In genomic region chr1:57377376-57378341, GRCm38 (mm10) we compare ENCODE assay signal across 8 mouse cellular contexts. TPM values are rescaled to one million over a fixed set of nuclear protein-coding genes. Genes with fewer than 3 reads are reported as not detected.
A peak's percentile ranks its signal among the peaks of the same experiment; 100 is the strongest.
DNase-seq lines count a peak whose midpoint lies in the region; ATAC-seq lines count a peak whose summit lies in the region.

Gene 1700066M21Rik (plus strand): TSS chr1:57377620.

- H3K27ac ChIP-seq in hindbrain, embryonic 14.5 days: peak within 1 kb of the TSS; percentile 88

- peak within 1 kb of the TSS; percentile 89 for H3K4me2 ChIP-seq in hindbrain, embryonic 14.5 days (replicated peaks)

- no peaks in the 10 kb centered on the region for H3K27me3 ChIP-seq in hindbrain, embryonic 14.5 days (ENCODE audit: control insufficient read depth, insufficient read depth, low read length)

- H3K36me3 ChIP-seq in hindbrain, embryonic 14.5 days (replicated peaks; ENCODE audit: control insufficient read depth, insufficient read depth): no peaks in the 10 kb centered on the region

- ATAC-seq in hindbrain, embryonic 14.5 days (ENCODE audit: low FRiP score): peak; percentile 97

- DNase-seq in NIH3T3 (ENCODE audit: low read depth): peak; percentile 98
- peak; percentile 98 to 99 for DNase-seq in cerebellum, postnatal 10 days
- DNase-seq in frontal cortex, postnatal 14 days (ENCODE audit: low spot score in 2 of 2): peak; percentile 84 to 93
- DNase-seq in hindbrain, embryonic 14.5 days (ENCODE audit: low spot score): peak; percentile 92
- peak; percentile 94 to 95 for DNase-seq in layer of hippocampus, postnatal 36 days
- peak; percentile 97 for DNase-seq in lung, postnatal 36 days
- DNase-seq in retina, postnatal 1 day: peak; percentile 96
- peak; percentile 92 to 96 for DNase-seq in urinary bladder, adult 18-20 months (ENCODE audit: low spot score in 2 of 2)

- H3K4me1 ChIP-seq in hindbrain, embryonic 14.5 days (replicated peaks; ENCODE audit: control insufficient read depth, insufficient read depth, low read length): peaks cover 10% of the 10 kb centered on the region

- no peaks in the 10 kb centered on the region for H3K9me3 ChIP-seq in hindbrain, embryonic 14.5 days (ENCODE audit: control insufficient read depth, low read length)

- H3K4me3 ChIP-seq in hindbrain, embryonic 14.5 days (replicated peaks; ENCODE audit: low read length): peak within 1 kb of the TSS; percentile 79

- under 1% methylated on average over 78 of the region's 81 CpGs for WGBS in hindbrain, embryonic 14.5 days

- peak within 1 kb of the TSS; percentile 87 for H3K9ac ChIP-seq in hindbrain, embryonic 14.5 days

RNA-seq across cellular contexts. Expression of gene 1700066M21Rik, which starts in this region (rescaled TPM):
- polyA plus RNA-seq in hindbrain, embryonic 14.5 days (2014; fragmentation: Nextera tagmentation; extraction: Ambion mirVana): 23.1 and 28.8 TPM in 2 replicates
- 10 to 100 TPM; 25.0 to 26.7 TPM for total RNA-seq in layer of hippocampus, postnatal 36 days (2021)

Comparison
In these comparisons a context has a peak if more than half of its experiments do, and no peak if none do; other contexts are left out.
1. Peak in every context shown above with its lines: DNase-seq, ATAC-seq, H3K4me3 ChIP-seq and H3K27ac ChIP-seq.